Mouse (Mus musculus): ENCODE data around the gene Gm10837.

Gene Gm10837

DNA sequence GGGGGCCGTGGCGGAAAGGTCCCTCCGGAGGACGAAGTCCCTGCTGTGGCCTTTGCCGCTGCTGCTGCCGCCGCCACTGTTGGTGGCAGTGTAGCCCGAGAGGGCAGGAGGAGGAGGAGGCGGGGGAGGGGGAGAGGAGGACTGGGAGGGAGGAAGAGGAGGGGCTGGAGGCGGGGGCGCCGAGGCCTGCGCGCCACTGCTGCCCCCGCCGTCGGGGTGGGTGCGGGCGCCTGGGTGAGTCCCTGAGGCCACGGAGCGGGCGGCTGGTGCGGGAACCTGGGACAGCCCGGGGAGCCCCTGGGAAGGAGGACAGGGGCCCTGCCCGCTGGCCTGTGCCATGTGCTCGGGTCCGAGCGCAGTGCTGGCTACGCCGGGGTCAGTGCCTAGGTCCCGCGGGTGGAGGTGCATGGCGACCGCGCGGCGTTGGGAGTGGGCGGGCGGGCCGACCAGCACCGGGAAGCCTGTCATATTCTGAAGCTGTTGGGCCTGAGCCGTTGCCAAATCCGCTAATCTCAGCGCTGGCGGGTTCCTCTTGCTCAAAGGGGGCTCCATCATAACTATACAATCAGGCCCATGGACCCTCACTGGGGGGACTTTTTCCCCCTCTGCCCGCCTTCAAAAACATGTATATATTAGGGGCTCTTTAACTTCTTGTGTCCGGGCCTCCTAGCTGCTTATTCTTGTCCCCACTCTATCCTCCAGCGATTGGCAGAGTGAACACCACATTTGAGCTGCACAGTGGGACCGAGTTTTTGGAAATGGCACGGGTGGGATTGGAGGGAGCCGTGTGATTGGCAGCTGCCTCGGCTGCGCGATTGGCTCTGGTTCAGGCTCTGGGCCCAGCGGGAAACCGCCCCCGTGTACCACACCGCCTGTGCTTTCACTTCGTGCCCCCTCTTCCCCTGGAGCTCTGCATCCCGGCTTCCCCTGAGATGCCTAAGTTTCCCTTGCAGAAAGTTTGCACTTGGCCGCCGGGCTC lies 25.3 kb upstream of the Gm10837 start, which contains the start of gene Zic5:
Gene Zic5, minus strand, starts transcription at position 915 of the 979 bp plus-strand sequence.
- peak; percentile 72 for DNase-seq (ENCODE audit: low spot score)

DNA sequence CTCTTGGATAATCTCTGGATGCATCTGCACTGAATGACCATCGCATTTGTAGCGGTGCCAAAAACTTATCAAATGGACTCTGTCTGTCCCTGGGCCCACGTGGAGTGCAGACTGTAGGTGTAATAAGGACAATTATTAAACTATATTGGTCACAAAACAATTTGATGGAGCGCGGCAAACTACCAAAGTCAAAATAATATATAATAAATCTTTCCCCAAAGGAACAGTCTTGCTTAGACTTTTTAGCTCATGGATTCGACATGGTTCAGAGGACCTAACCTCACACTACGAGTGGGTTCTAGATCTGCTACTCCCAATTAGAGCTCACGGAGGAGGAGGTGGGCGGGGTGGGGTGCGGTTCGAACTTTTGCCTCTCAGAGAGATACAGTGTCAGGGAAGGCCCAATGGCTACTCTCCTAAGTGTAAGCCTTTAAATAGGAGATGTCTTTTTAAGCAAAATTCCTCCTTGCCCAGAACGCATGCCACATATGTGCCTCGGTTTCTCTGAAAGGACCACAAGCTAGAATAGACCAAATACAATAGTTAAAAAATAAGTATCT lies 24.4 kb upstream of the Gm10837 start:
- DNase-seq (ENCODE audit: low spot score) = no peak

DNA sequence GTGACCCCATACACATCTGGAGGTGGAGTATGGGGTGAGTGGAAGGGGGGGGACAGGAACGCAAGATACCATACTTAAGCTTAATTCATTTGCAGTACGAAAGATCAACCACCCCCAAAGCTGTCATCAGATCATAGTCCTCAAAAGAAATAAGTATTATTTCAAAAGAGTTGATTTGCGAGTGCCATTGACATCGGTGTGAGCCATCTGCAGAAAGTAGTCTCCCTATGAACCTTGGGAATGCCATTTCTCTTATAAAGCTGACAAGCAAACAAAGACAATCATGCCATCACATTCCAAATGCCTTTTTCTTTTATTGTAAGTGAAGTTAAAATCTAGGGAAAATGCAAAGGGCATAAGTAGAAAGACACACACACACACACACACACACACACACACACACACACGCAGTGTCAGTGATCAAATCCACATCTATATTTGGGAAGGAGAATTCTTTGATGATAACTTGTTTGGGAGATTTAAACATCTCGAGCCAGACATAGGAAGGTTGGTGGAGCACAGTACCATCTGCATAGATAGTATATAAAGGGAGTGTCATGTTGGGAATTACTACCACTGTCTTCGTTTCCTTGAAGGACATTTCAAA lies 23.5 kb upstream of the Gm10837 start:
- no peak for DNase-seq (ENCODE audit: low spot score)

DNA sequence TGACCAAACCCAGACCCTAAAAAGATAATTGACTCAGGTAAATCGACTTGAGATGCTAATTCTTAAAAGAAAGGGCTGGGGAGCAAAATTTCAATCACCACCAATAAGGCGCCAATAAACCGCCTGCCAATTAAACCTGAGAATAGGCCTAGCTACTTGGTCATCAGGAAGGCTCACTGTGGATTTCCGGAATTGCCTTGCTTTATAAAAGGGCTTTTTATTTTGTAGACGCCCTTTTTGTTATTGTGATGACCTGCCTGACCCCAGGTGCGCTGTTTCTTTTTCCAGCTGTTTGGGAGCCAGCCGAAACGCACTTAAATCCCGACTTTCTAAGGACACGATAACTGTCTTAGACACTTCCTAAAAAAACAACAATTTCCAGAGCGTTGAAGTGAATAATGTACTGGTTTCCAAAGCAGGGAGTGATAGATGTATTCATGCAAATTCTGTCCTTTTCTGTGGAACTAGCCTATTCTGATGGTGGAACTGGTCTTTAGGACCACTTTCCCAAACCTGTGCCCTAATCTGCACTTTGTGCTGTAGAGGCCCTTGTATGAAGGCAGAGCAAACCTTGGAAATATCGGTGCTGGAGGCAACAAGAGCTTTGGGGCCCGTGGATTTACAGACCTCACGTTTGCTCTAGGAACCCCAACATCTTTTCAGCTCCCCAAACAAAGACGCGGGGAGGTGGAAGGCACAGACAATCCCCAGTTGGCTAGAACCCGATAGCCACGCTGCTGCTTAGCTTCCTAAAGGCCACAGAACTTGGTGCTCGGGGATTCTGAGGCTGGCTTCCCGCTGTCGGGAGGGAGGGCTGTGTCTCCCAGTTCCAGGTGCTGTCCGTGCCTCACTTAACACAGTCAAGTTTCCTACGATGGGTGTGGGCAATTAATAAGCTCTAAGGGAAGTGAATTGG lies 22.2 kb upstream of the Gm10837 start:
- no peak for DNase-seq (ENCODE audit: low spot score)

DNA sequence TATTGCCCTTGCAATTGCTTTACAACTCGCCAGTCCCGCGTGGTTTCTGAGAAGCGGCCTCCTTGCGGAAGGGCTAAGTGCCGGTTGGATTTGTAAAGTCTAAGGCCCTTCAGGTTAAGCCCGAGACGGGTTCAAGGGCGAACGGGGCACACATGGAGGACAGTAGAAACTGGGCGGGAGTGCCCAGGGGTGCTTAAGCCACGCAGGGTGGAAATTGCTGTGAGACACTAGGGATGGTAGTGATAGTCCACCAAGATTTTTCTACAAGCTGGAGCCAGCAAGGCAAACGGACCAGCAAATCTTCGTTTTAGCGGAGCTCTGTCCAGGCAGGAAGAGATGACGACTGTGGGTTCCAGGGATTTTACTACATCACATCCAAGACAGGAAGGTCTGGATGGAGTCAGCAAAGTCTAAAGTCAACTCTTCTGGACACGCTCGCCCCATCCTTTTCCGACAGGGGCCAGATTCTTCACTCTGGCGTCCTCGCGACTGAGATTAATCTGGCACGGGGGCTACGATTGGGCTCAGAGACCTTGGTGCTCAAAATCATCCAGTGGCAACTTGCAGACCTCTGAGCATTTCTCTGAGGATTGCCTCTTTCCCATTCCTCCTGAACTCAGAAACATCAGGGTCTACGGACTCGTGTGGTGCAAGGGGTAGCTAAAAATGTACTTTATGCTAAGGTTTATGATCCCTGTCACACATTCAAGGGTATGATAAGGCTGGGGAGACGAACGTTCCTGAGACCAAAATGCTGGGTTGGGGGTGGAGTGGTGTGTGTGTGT lies 21.2 kb upstream of the Gm10837 start:
- no peak for DNase-seq (ENCODE audit: low spot score)

DNA sequence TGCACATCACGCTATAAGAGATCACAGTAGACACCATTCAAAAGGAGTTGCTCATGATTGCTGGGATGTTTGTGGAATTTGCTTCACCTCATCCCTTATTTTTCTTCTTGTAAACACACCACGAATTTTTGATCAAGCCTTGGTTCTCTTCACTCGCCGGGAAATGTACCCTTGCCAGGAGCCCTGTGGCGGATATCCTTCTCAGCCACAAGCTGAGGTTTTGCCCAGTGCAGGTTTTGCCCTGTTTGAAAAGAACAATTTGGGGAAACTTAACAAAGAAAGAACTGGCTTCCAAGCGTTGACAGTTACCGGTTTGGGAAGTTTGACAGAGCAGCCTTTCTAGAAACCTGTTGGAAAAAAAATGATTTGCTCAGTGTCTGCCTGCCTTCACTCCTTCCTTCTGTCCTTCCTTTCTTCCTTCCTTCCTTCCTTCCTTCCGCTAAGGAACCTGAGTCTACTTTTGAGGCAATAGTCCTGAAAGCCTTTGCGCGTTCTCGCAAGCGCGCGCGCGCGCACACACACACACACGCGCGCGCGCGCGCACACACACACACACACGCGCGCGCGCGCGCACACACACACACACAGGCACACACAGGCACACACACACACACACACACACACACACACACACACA lies 18.8 kb upstream of the Gm10837 start:
- no peak for DNase-seq (ENCODE audit: low spot score)

DNA sequence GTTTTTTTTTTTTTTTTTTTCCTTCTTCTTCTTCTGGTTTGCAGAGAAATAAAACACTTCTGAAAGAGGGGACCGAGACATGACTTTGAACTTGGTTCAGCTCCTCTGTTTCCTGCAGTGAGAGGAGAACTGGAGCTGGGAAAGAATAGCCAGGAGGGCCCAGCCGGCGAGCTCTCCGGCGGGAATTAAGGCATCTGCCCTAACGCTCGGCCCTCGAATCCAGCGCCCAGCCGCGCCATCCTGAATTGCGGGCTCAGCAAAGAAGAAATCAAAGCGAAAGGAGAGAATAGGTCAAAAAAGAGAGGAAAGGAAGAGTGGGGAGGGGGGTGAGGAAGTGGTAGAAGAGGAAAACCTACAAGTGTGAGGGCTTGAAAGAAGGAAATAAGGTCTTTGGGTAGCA lies 18.2 kb upstream of the Gm10837 start:
- no peak for DNase-seq (ENCODE audit: low spot score)

DNA sequence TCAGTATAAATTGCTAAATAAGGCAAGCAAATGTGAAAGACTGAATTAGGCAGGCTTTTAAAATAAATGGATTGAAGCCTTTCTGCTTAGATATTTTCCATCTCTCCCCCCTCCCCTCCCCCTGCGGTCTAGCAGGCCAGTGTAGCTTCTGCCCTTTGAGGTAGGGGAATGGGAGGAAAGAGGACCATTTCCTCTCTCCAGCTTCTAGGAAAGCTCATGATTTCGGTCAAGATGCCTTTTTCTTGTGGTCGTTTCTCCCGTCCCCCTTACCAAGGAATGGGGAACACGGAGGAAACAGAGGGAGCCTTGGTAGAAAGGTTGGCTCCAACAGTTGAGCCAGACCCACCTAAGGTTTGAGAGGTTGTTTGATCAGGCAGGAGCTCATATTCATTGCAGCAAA lies 17.7 kb upstream of the Gm10837 start:
- no peak for DNase-seq (ENCODE audit: low spot score)

DNA sequence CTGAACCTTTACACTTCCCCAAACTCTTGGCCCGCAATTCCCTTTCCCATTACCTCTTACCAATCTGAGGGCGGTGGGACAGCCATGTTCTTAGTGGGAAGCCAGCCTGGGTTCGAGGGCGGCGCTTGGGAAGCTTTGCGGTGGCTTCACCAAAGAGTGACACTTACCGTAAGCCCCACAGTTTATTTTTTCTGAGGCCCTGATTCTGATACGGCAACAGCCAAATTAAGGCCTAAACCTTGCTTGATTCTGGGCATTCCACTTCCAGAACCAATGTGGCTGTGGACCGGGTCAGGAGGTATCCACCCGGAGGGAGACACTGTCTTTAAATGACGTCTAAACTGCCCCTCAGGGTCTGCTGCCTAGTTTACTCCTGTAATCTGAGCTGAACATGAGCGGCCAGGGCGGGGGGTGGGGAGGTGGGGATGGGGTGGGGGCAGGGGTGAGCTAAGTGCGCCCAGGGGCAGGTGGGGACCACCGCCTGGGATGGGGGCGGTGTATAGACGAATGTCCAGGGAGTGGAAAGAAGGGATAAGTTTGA lies 17.1 kb upstream of the Gm10837 start:
- DNase-seq (ENCODE audit: low spot score) = no peak

DNA sequence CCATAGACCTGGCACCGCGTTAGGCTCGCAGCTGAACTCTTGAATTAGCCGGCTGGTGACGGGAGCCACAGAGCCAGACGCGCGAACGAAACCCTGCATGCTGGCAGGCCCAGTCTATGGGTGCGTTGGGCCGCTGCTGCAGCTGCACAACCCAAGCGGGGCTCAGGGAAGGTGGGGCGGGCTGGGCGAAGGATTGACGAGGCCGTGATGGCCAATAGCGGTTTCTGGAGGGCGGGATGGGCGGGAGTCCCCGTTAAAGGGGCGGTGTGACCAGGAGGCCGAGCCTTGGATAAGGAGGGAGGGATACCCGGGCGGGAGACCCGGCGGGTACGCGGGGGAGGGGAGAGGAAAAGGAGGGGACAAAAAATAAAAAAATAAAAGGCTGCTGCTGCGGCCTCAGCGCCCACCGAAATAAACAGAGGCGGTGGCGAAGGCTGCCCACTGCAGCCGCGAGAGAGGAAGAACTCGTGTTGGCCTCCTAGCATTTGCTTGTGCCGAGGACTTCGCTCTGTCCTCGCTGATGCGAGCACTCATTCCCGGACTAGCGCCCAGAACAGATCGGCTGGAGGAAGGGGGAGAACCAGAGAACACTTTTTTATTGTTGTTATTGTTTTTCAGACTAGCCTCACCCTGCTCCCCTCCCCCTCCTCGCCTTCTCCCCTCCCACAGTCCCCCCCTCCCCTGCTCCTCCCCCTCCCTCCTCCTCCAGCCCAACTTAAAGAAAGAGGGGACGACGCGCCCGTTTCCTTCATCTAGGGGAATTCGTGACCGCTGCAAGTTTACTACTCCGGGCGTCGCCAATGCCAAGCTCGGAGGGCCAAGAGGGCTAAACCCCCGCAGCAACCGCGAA lies 16.1 kb upstream of the Gm10837 start:
- DNase-seq (ENCODE audit: low spot score) = peak; percentile 70

DNA sequence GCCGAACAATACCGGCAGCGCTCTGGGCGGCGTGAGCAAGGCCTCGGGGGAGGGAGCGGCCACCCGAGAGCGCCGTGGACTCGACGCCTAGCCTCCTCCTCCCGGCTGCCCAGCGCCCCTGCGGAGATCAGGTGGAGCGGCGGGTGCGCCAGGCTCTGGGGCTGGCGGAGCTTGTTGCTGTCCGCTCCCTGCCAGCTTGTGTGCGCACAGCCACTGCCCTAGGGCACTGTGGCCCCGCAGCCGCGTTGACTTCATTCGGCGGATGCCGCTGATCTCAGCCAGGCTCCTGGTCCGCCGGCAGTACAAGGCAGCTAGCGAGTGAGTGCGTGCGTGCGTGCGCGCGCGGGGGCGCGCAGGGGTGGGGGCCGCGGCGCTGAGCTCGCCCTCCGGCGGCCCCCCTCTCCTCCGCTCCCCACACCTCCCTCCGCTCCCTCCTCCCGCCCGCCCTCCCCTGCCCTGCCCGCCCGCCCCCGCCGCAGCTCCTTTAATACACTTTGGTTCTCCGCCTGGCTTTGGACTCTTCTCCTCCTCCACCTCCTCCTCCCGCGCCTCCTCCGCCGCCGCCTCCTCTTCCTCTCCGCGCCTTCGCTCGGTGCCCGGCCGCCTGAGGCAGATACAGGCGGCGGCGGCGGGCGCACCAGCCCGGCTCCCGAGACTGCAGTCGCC lies 15.4 kb upstream of the Gm10837 start, which contains the start of gene Zic2:
Gene Zic2, plus strand, starts transcription at position 545 of the 666 bp plus-strand sequence.
- DNase-seq (ENCODE audit: low spot score) = peak; percentile 57

DNA sequence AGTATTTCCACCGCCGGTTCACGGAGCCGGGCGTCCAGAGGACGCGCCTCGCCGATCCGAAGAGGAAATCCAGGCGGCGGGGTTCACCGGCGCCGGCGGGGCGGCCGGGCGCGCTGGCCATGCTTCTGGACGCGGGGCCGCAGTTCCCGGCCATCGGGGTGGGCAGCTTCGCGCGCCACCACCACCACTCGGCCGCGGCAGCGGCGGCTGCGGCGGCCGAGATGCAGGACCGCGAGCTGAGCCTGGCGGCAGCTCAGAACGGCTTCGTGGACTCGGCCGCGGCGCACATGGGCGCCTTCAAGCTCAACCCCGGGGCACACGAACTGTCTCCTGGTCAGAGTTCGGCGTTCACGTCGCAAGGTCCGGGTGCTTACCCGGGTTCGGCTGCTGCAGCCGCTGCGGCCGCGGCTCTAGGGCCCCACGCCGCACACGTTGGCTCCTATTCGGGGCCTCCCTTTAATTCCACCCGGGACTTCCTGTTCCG lies 14.8 kb upstream of the Gm10837 start:
- no peak for DNase-seq (ENCODE audit: low spot score)

DNA sequence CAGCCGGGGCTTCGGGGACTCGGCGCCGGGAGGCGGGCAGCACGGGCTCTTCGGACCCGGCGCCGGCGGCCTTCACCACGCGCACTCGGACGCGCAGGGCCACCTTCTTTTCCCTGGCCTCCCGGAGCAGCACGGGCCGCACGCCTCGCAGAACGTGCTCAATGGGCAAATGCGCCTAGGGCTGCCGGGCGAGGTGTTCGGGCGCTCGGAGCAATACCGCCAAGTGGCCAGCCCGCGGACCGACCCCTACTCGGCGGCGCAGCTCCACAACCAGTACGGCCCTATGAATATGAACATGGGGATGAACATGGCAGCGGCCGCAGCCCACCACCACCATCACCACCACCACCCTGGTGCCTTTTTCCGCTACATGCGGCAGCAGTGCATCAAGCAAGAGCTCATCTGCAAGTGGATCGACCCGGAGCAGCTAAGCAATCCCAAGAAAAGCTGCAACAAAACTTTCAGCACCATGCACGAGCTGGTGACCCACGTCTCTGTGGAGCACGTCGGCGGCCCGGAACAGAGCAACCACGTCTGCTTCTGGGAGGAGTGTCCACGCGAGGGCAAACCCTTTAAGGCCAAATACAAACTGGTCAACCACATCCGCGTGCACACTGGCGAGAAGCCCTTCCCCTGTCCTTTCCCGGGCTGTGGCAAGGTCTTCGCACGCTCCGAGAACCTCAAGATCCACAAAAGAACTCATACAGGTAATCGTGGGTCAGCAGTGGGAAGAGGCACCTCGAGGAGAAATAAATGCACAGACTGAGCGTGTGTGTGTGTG lies 14.2 kb upstream of the Gm10837 start:
- DNase-seq (ENCODE audit: low spot score) = no peak

DNA sequence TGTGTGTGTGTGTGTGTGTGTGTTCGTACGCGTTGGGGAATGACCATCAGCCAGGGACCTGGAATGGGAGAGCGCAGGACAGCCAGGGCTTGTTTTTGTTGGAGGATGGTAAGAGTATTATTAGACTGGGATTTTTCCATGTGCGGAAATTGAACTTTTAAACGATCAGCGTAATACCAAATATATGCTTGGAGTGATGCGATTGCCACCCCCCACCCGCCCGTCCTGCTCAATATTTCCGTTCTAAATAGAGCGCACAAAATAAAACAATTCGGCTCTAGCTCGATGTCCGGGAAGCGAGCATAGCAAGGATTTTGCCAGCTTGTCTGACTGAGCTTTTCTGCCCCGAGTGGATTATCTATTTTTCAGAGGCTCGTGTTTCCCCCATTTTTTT lies 13.6 kb upstream of the Gm10837 start:
- no peak for DNase-seq (ENCODE audit: low spot score)

DNA sequence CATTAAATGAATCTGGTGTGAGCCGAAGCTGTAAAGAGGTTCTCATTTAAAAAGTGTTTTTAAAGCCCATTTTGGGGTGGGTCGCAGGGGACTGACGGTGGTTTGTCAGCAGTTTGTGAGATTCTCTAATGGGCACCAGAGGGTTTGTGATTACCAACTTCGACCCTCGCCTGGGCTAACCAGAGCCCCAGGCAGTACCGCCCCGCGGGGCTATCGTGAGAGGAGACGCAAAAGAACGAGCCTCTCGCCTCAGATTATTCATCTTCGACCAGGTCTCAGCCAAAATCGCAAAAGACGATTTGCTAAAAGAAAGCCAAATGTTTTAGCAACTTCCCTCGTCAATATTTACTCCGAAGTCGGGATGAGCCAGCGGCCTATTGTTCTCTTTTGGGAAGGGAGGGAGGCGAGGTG lies 13.1 kb upstream of the Gm10837 start:
- no peak for DNase-seq (ENCODE audit: low spot score)

DNA sequence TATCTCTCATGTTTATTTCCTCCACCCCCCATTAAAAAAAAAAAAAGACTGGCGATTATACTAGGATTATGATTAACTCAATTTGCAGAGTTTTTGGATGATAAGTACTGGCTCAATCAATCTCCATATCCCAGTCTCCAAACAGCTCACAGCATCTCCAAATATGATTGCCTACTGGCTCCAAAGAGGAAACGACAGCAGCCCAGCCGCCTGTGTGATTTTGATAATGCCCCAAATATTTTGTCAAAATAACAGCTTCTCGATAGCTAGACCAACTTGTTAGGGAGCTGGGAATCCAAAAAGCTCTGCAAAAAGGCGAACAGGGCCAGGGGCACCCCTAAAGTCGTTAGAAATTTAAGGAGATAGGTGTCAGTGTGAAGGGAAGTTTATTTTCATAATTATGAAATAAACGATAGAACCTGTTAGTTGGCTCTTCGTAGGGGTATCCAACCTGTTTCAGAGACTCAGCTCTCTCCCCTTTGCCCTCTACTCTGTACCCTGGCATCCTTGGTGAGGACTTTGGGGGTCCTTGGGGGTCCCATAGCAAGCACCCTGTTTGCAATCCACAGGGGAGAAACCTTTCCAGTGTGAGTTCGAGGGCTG lies 12.3 kb upstream of the Gm10837 start:
- DNase-seq (ENCODE audit: low spot score) = no peak

DNA sequence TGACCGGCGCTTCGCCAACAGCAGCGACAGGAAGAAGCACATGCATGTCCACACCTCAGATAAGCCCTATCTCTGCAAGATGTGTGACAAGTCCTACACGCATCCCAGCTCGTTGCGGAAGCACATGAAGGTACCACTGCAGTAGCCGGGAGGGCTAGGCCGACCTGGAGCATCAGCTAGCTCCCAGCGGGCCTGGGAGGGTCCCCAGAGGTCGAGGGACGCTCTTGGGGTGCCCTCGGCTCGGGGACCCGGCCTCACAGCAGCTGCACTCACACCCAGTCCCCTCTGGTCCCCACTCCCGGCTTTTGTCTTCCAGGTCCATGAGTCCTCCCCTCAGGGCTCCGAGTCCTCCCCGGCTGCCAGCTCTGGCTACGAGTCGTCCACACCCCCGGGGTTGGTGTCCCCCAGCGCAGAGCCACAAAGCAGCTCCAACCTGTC lies 11.8 kb upstream of the Gm10837 start:
- DNase-seq (ENCODE audit: low spot score) = no peak
